Mouse (Mus musculus) G1E (cell line): ENCODE data around the gene Fam187a.
A peak's percentile ranks its signal among the peaks of the same experiment; 100 is the strongest.

Source experiments
- CTCF ChIP-seq: IDR thresholded peaks from 2 replicates; pipeline ENCODE4 v1.5.1; 2012; ENCODE audit warnings: low read depth, low read length, inconsistent platforms, mixed read lengths
- GATA1 ChIP-seq: IDR thresholded peaks from 2 replicates; pipeline ENCODE4 v1.6.1; 2012; ENCODE audit warnings: borderline replicate concordance, low read length, inconsistent platforms, mixed read lengths
- GATA2 ChIP-seq: IDR thresholded peaks from 2 replicates; pipeline ENCODE4 v1.6.1; 2012; ENCODE audit warnings: low read depth, low read length, inconsistent platforms, borderline replicate concordance
- TAL1 ChIP-seq: conservative IDR thresholded peaks from 2 replicates; pipeline ENCODE4 v1.6.1; 2012; ENCODE audit warnings: low read depth, low read length, inconsistent platforms, mixed read lengths

GRCm38 (mm10) chr11:102864272-102864671, 20.7 kb upstream of the Fam187a start:
- TF ChIP-seq CTCF (0 out of 2 replicates have a peak, but pooled peaks have one; percentile 4), GATA1 (no peak), GATA2 (no peak), TAL1 (no peak)
